Mouse (Mus musculus) liver, embryonic 13.5 days (tissue): Measurements from ENCODE around the gene Alpl. TPM values are rescaled to one million over a fixed set of nuclear protein-coding genes. Genes with fewer than 3 reads are reported as not detected.

Experiments
- ATAC-seq: fragments of 200-750 bp; cut with Nextera tagmentation; 2 replicates; pipeline ENCODE4 v1.8.0; 2017; ENCODE audit warnings: low read depth, mild to moderate bottlenecking, moderate number of reproducible peaks, moderate library complexity
- DNase-seq: peaks from one replicate; pipeline ENCODE4 v3.0.0; 2022
- H3K27ac ChIP-seq: fragments of 300-500 bp; sonication (generic); 2 replicates; pipeline ENCODE4 v1.5.1; 2015; ENCODE audit warnings: moderate library complexity, mild to moderate bottlenecking, inconsistent platforms
- H3K27me3 ChIP-seq: fragments of 300-500 bp; sonication (generic); 2 replicates; pipeline ENCODE4 v1.6.1; 2015; ENCODE audit warnings: mild to moderate bottlenecking, inconsistent platforms
- H3K36me3 ChIP-seq: fragments of 300-500 bp; sonication (generic); 2 replicates; pipeline ENCODE4 v1.6.1; 2015; ENCODE audit warnings: mild to moderate bottlenecking, inconsistent platforms
- H3K4me1 ChIP-seq: fragments of 300-500 bp; sonication (generic); replicated peaks from 2 replicates; pipeline ENCODE4 v1.6.1; 2015; ENCODE audit warnings: inconsistent platforms
- H3K4me2 ChIP-seq: fragments of 300-500 bp; sonication (generic); 2 replicates; pipeline ENCODE4 v1.6.1; 2015; ENCODE audit warnings: inconsistent platforms, mild to moderate bottlenecking, moderate library complexity
- H3K4me3 ChIP-seq: fragments of 300-500 bp; sonication (generic); replicated peaks from 2 replicates; pipeline ENCODE4 v1.5.1; 2015; ENCODE audit warnings: mild to moderate bottlenecking, inconsistent platforms
- H3K9ac ChIP-seq: fragments of 300-500 bp; sonication (generic); 2 replicates; pipeline ENCODE4 v1.6.1; 2015; ENCODE audit warnings: mild to moderate bottlenecking, inconsistent platforms
- H3K9me3 ChIP-seq: fragments of 300-500 bp; sonication (generic); replicated peaks from 2 replicates; pipeline ENCODE4 v1.6.1; 2016; ENCODE audit warnings: inconsistent platforms
- WGBS: fragments of 180-500 bp; shearing (Covaris S2); methylation state at CpG from one replicate; pipeline ENCODE4 v1.1.7; 2015; ENCODE audit not compliant: insufficient replicate concordance; 5-methylcytosine and 5-hydroxymethylcytosine counted together
- polyA plus RNA-seq: library from polyadenylated mRNA; unstranded; fragments of >200 nt; fragmentation: Nextera tagmentation; extraction: Ambion mirVana; gene quantifications from 2 replicates; pipeline ENCODE4 v1.2.1, GENCODE M21; 2015

Alpl gene
- polyA plus RNA-seq, 1 experiment from 2014 or later = 6.3 TPM

- DNase-seq = no peak
- 78% methylated on average over 5 of the region's 5 CpGs for WGBS
Observed at GRCm38 (mm10) chr4:137822537-137822936, 26.4 kb upstream of the Alpl start.

GRCm38 (mm10) chr4:137820721-137821120, 24.5 kb upstream of the Alpl start:
- no peak overlapping the region for H3K4me3 ChIP-seq
- H3K9me3 ChIP-seq = no peaks in the 10 kb centered on the region
- H3K27me3 ChIP-seq = no peaks in the 10 kb centered on the region
- H3K9ac ChIP-seq = no peak overlapping the region
- DNase-seq (no peak), ATAC-seq (no peak)
- no peaks in the 10 kb centered on the region for H3K4me1 ChIP-seq
- no peak overlapping the region for H3K27ac ChIP-seq
- no peak overlapping the region for H3K4me2 ChIP-seq
- 11% methylated on average over 3 of the region's 3 CpGs for WGBS
- no peaks in the 10 kb centered on the region for H3K36me3 ChIP-seq

More at GRCm38 (mm10) chr4:137822537-137822936, 26.4 kb upstream of the Alpl start:
- no peak overlapping the region for H3K9ac ChIP-seq
- no peak overlapping the region for H3K27ac ChIP-seq
- no peaks in the 10 kb centered on the region for H3K27me3 ChIP-seq
- no peak overlapping the region for H3K4me2 ChIP-seq
- no peak for ATAC-seq
- H3K36me3 ChIP-seq = no peaks in the 10 kb centered on the region
- no peaks in the 10 kb centered on the region for H3K4me1 ChIP-seq
- no peak overlapping the region for H3K4me3 ChIP-seq
- no peaks in the 10 kb centered on the region for H3K9me3 ChIP-seq

GRCm38 (mm10) chr4:137819487-137819886, 23.3 kb upstream of the Alpl start:
- Histone ChIP-seq H3K27me3 (no peaks in the 10 kb centered on the region), H3K27ac (no peak overlapping the region), H3K4me3 (no peak overlapping the region), H3K4me2 (no peak overlapping the region), H3K9ac (no peak overlapping the region), H3K4me1 (no peaks in the 10 kb centered on the region), H3K36me3 (no peaks in the 10 kb centered on the region), H3K9me3 (no peaks in the 10 kb centered on the region)
- WGBS = 76% methylated on average over 2 of the region's 2 CpGs
- ATAC-seq = no peak
- no peak for DNase-seq

- WGBS = 47% methylated on average over 3 of the region's 3 CpGs
- ATAC-seq (no peak), DNase-seq (no peak)
- Histone ChIP-seq H3K4me2 (no peak overlapping the region), H3K9me3 (no peaks in the 10 kb centered on the region), H3K36me3 (no peaks in the 10 kb centered on the region), H3K4me3 (no peak overlapping the region), H3K27ac (no peak overlapping the region), H3K4me1 (no peaks in the 10 kb centered on the region), H3K27me3 (no peaks in the 10 kb centered on the region), H3K9ac (no peak overlapping the region)
Observed at GRCm38 (mm10) chr4:137818341-137818740, 22.2 kb upstream of the Alpl start.

GRCm38 (mm10) chr4:137816216-137816615, 20.0 kb upstream of the Alpl start:
- Histone ChIP-seq H3K4me1 (no peaks in the 10 kb centered on the region), H3K27ac (no peak overlapping the region), H3K9ac (no peak overlapping the region), H3K4me3 (no peak overlapping the region), H3K36me3 (no peaks in the 10 kb centered on the region), H3K4me2 (no peak overlapping the region), H3K27me3 (0 out of 2 replicates have a peak, but pooled peaks cover 6% of the 10 kb centered on the region), H3K9me3 (no peaks in the 10 kb centered on the region)
- DNase-seq (no peak), ATAC-seq (no peak)
- 47% methylated on average over 7 of the region's 7 CpGs for WGBS

- H3K9ac ChIP-seq = no peak overlapping the region
- DNase-seq = no peak
- H3K27me3 ChIP-seq = 0 out of 2 replicates have a peak, but pooled peaks cover 6% of the 10 kb centered on the region
- no peaks in the 10 kb centered on the region for H3K4me1 ChIP-seq
- H3K4me3 ChIP-seq = no peak overlapping the region
- H3K36me3 ChIP-seq = no peaks in the 10 kb centered on the region
- no peak for ATAC-seq
- WGBS = 27% methylated on average over 3 of the region's 3 CpGs
- no peak overlapping the region for H3K4me2 ChIP-seq
- no peaks in the 10 kb centered on the region for H3K9me3 ChIP-seq
- H3K27ac ChIP-seq = no peak overlapping the region
Observed at GRCm38 (mm10) chr4:137815473-137815872, 19.3 kb upstream of the Alpl start.

GRCm38 (mm10) chr4:137814140-137814539, 18.0 kb upstream of the Alpl start:
- Histone ChIP-seq H3K4me2 (no peak overlapping the region), H3K27me3 (0 out of 2 replicates have a peak, but pooled peaks cover 12% of the 10 kb centered on the region), H3K36me3 (no peaks in the 10 kb centered on the region), H3K4me1 (no peaks in the 10 kb centered on the region), H3K27ac (no peak overlapping the region), H3K4me3 (no peak overlapping the region), H3K9ac (no peak overlapping the region), H3K9me3 (no peaks in the 10 kb centered on the region)
- no peak for ATAC-seq
- no peak for DNase-seq
- whole genome bisulfite sequencing = 72% methylated on average over 7 of the region's 7 CpGs

GRCm38 (mm10) chr4:137812946-137813708, 16.9 kb upstream of the Alpl start:
- Histone ChIP-seq H3K4me2 (no peak overlapping the region), H3K27me3 (0 out of 2 replicates have a peak, but pooled peaks cover 12% of the 10 kb centered on the region), H3K9ac (no peak overlapping the region), H3K9me3 (no peaks in the 10 kb centered on the region), H3K36me3 (no peaks in the 10 kb centered on the region), H3K27ac (no peak overlapping the region), H3K4me1 (no peaks in the 10 kb centered on the region), H3K4me3 (no peak overlapping the region)
- DNase-seq = no peak
- no peak for ATAC-seq
- WGBS = 57% methylated on average over 13 of the region's 13 CpGs

GRCm38 (mm10) chr4:137809999-137810398, 13.8 kb upstream of the Alpl start:
- Histone ChIP-seq H3K27ac (no peak overlapping the region), H3K4me3 (no peak overlapping the region), H3K4me1 (no peaks in the 10 kb centered on the region), H3K36me3 (no peaks in the 10 kb centered on the region), H3K9ac (no peak overlapping the region), H3K9me3 (0 out of 2 replicates have a peak, but pooled peaks cover 3% of the 10 kb centered on the region), H3K4me2 (no peak overlapping the region), H3K27me3 (peaks cover 12% of the 10 kb centered on the region; the same call in 1 of the 2 replicates)
- WGBS = 59% methylated on average over 4 of the region's 4 CpGs
- no peak for DNase-seq
- no peak for ATAC-seq

- H3K36me3 ChIP-seq = no peaks in the 10 kb centered on the region
- WGBS = 21% methylated on average over 7 of the region's 7 CpGs
- H3K9ac ChIP-seq = no peak overlapping the region
- H3K27ac ChIP-seq = no peak overlapping the region
- ATAC-seq (no peak), DNase-seq (no peak)
- peaks cover 12% of the 10 kb centered on the region; the same call in 1 of the 2 replicates for H3K27me3 ChIP-seq
- H3K4me2 ChIP-seq = no peak overlapping the region
- 0 out of 2 replicates have a peak, but pooled peaks cover 3% of the 10 kb centered on the region for H3K9me3 ChIP-seq
- H3K4me3 ChIP-seq = no peak overlapping the region
- no peaks in the 10 kb centered on the region for H3K4me1 ChIP-seq
Observed at GRCm38 (mm10) chr4:137807301-137807851, 11.2 kb upstream of the Alpl start.

- Histone ChIP-seq H3K4me2 (no peak overlapping the region), H3K4me1 (peaks cover 2% of the 10 kb centered on the region), H3K9me3 (0 out of 2 replicates have a peak, but pooled peaks cover 3% of the 10 kb centered on the region), H3K27me3 (peaks cover 44% of the 10 kb centered on the region), H3K9ac (no peak overlapping the region), H3K27ac (no peak overlapping the region), H3K36me3 (no peaks in the 10 kb centered on the region), H3K4me3 (no peak overlapping the region)
- DNase-seq (no peak), ATAC-seq (no peak)
- 44% methylated on average over 12 of the region's 12 CpGs for WGBS
Observed at GRCm38 (mm10) chr4:137801196-137801595, 5.0 kb upstream of the Alpl start.
